21 mouse cellular contexts compared by ENCODE assay signal in genomic region chr12:31749846-31750245, GRCm38 (mm10). TPM values are rescaled to one million over a fixed set of nuclear protein-coding genes. Genes with fewer than 3 reads are reported as not detected.
"Had no signal": no experiment of that assay in that cellular context is flagged by ENCODE, and none has a peak within 500 bp of the region (broad histone marks: within the 10 kb centered on the region; RNA-seq: fewer than 3 reads in every experiment).

No protein-coding gene starts in this region.

- H3K9ac ChIP-seq: lung, embryonic 14.5 days; midbrain, embryonic 12.5 days; neural tube, embryonic 13.5 days; neural tube, embryonic 15.5 days; stomach, embryonic 15.5 days had no signal

- H3K27me3 ChIP-seq: midbrain, embryonic 12.5 days; neural tube, embryonic 13.5 days; neural tube, embryonic 15.5 days; stomach, embryonic 15.5 days had no signal

- H3K36me3 ChIP-seq: midbrain, embryonic 10.5 days; midbrain, embryonic 12.5 days; neural tube, embryonic 13.5 days; neural tube, embryonic 15.5 days; stomach, embryonic 15.5 days had no signal

- H3K9me3 ChIP-seq: midbrain, embryonic 10.5 days; midbrain, embryonic 12.5 days; neural tube, embryonic 13.5 days; neural tube, embryonic 15.5 days; stomach, embryonic 15.5 days had no signal

- H3K27ac ChIP-seq: midbrain, embryonic 10.5 days; midbrain, embryonic 12.5 days; neural tube, embryonic 13.5 days; neural tube, embryonic 15.5 days; stomach, embryonic 15.5 days; stomach, postnatal 0 days had no signal

- H3K4me1 ChIP-seq: midbrain, embryonic 10.5 days; midbrain, embryonic 12.5 days; neural tube, embryonic 13.5 days; neural tube, embryonic 15.5 days; stomach, embryonic 15.5 days had no signal

- H3K4me3 ChIP-seq: midbrain, embryonic 10.5 days; midbrain, embryonic 12.5 days; myocyte; neural tube, embryonic 13.5 days; neural tube, embryonic 15.5 days; stomach, embryonic 15.5 days had no signal

- DNase-seq: lung, adult 18-20 months; lung, embryonic 14.5 days; lung, postnatal 10 days; lung, postnatal 4 days; midbrain, embryonic 14.5 days; retina, postnatal 1 day; right cerebral cortex, adult 18-20 months; right cerebral cortex, postnatal 25 days; right cerebral cortex, postnatal 4 days; spleen, adult 18-20 months; thymus, adult 18-20 months; thymus, postnatal 14 days; thymus, postnatal 36 days had no signal

RNA-seq across cellular contexts. Expression of gene Gpr22, which starts 36.1 kb away (rescaled TPM):
- total RNA-seq: megakaryocyte-erythroid progenitor cell, adult 5-6 weeks had no signal
